Mouse (Mus musculus) thymus, postnatal 10 days (tissue): ENCODE measurements around the gene Gm9045.
"Not testable (repeated sequence)": the region's sequence is repeated elsewhere in the genome, so short reads cannot be mapped to it uniquely, and the experiment has no call there.

Experiments
- DNase-seq, 2 experiments: peaks; one replicate each; pipeline ENCODE4 v3.0.0; 2021; ENCODE audit warnings: low spot score in 2 of 2

The Gm9045 gene

GRCm38 (mm10) chr10:118337731-118338130, at the start of gene Gm9045:
TSS of gene Gm9045 (minus strand) at chr10:118337831.
- not testable (repeated sequence) for DNase-seq

- peak; percentile 63 to 85 for DNase-seq
Observed at GRCm38 (mm10) chr10:118370443-118370842, 32.8 kb upstream of the Gm9045 start.

GRCm38 (mm10) chr10:118369518-118369917, 31.9 kb upstream of the Gm9045 start:
- DNase-seq, result no peak

GRCm38 (mm10) chr10:118354005-118354404, 16.4 kb upstream of the Gm9045 start, which contains the start of gene Gm9049:
TSS of gene Gm9049 (minus strand) at chr10:118354105.
- DNase-seq, result not testable (repeated sequence)

GRCm38 (mm10) chr10:118348579-118348978, 10.9 kb upstream of the Gm9045 start, which contains the start of gene Gm9048:
TSS of gene Gm9048 (minus strand) at chr10:118348679.
- DNase-seq, result not testable (repeated sequence)

- DNase-seq, result not testable (repeated sequence)
Observed at GRCm38 (mm10) chr10:118343155-118343554, 5.5 kb upstream of the Gm9045 start, which contains the start of gene Gm9046. TSS of gene Gm9046 (minus strand) at chr10:118343255.

GRCm38 (mm10) chr10:118332308-118332707, 5.3 kb downstream of the Gm9045 start, which contains the start of gene Gm9044:
TSS of gene Gm9044 (minus strand) at chr10:118332408.
- DNase-seq, result not testable (repeated sequence)

- not testable (repeated sequence) for DNase-seq
Observed at GRCm38 (mm10) chr10:118326869-118327268, 10.8 kb downstream of the Gm9045 start, which contains the start of gene Gm9040. TSS of gene Gm9040 (minus strand) at chr10:118326969.

GRCm38 (mm10) chr10:118319024-118319423, 18.6 kb downstream of the Gm9045 start:
- no peak for DNase-seq

- DNase-seq, result not testable (repeated sequence)
Observed at GRCm38 (mm10) chr10:118302133-118302532, 35.5 kb downstream of the Gm9045 start.

- no peak for DNase-seq
Observed at GRCm38 (mm10) chr10:118294938-118295337, 42.7 kb downstream of the Gm9045 start, which contains the start of gene Iltifb. TSS of gene Iltifb (minus strand) at chr10:118295038.
